In the genomic region with DNA sequence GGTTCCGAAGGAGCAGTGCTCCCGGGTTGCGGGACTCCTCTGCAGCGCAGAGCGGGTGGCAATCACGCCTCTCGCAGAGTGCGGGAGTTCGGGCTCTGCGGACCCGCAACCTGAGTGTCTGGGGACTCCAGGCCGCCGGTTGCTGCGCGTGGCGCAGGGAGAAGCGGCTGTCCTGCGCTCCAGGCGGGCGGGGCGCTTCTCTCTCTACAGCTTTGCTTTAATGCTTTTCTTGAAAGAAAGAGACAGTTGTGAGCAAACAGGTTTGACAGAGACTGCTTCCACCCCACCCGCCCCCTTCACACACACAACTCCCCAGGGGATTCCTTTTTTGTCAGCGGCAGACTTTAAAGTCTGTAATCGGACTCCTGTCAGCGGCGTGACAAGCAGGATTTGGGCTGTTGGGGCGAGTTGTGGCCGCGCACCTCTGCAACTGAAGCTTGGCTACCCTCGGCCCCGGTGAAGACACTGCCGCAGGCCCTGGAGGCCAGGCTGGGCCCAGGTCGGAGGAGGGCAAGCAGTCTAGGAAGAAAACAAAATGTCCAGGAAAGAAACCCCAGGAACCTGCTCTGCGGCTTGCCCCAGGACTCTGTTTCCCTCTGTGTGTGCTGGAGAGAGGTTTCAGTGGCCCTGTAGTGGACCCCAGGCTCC, we compare ENCODE assay signal across 12 mouse cellular contexts. TPM values are rescaled to one million over a fixed set of nuclear protein-coding genes. Genes with fewer than 3 reads are reported as not detected.
DNase-seq lines count a peak whose midpoint lies in the region; ATAC-seq lines count a peak whose summit lies in the region.
"Had no signal": no experiment of that assay in that cellular context is flagged by ENCODE, and none has a peak within 500 bp of the region (broad histone marks: within the 10 kb centered on the region; RNA-seq: fewer than 3 reads in every experiment).

No protein-coding gene starts in this region.

- H3K9me3 ChIP-seq in heart, embryonic 11.5 days (replicated peaks; ENCODE audit: control insufficient read depth, low read length): no peaks in the 10 kb centered on the region
- H3K9me3 ChIP-seq in hindbrain, embryonic 10.5 days: no peaks in the 10 kb centered on the region
- no peaks in the 10 kb centered on the region for H3K9me3 ChIP-seq in midbrain, embryonic 14.5 days (ENCODE audit: control insufficient read depth, low read length)

- no peak overlapping the region for H3K27ac ChIP-seq in heart, embryonic 11.5 days (ENCODE audit: low read depth, low read length)
- H3K27ac ChIP-seq in hindbrain, embryonic 10.5 days: peak overlapping the region; percentile 45
- H3K27ac ChIP-seq in midbrain, embryonic 14.5 days (replicated peaks; ENCODE audit: low read depth, low read length): peak overlapping the region; percentile 91

- peaks cover 94% of the 10 kb centered on the region for H3K27me3 ChIP-seq in heart, embryonic 11.5 days (ENCODE audit: control insufficient read depth, insufficient read depth, low read length)
- H3K27me3 ChIP-seq in hindbrain, embryonic 10.5 days (ENCODE audit: insufficient read depth, poor library complexity, severe bottlenecking): peaks cover 100% of the 10 kb centered on the region
- H3K27me3 ChIP-seq in midbrain, embryonic 14.5 days (ENCODE audit: control insufficient read depth, insufficient read depth, low read length): peaks cover 76% of the 10 kb centered on the region

- H3K4me3 ChIP-seq in heart, embryonic 11.5 days (ENCODE audit: low read depth, low read length): no peak overlapping the region
- H3K4me3 ChIP-seq in hindbrain, embryonic 10.5 days: peak overlapping the region; percentile 42
- H3K4me3 ChIP-seq in midbrain, embryonic 14.5 days (replicated peaks; ENCODE audit: low read depth, low read length): peak overlapping the region; percentile 41

- ATAC-seq in heart, embryonic 11.5 days (replicated peaks; ENCODE audit: insufficient number of reproducible peaks, low FRiP score, low TSS enrichment): no peak
- no peak for ATAC-seq in midbrain, embryonic 14.5 days (ENCODE audit: low FRiP score, low TSS enrichment)

- H3K4me2 ChIP-seq in heart, embryonic 11.5 days: peak overlapping the region; percentile 33; the same call in 1 of the 2 replicates
- peak overlapping the region; percentile 54 for H3K4me2 ChIP-seq in midbrain, embryonic 14.5 days (ENCODE audit: low read length)

- no peak for DNase-seq in heart, adult 18-20 months
- peak; percentile 69 for DNase-seq in ES-CJ7 (ENCODE audit: low read depth, low spot score)
- DNase-seq in hindbrain, embryonic 10.5 days (ENCODE audit: low spot score): peak; percentile 71
- DNase-seq in midbrain, embryonic 14.5 days: peak; percentile 69
- no peak for DNase-seq in cerebellum, adult 11-12 months
- no peak for DNase-seq in testis, postnatal 10 days (ENCODE audit: low spot score)
- DNase-seq in right cerebral cortex, postnatal 10 days (ENCODE audit: low spot score in 2 of 2): no peak
- DNase-seq: gastrocnemius, postnatal 25 days had no signal

- H3K9ac ChIP-seq in heart, embryonic 11.5 days (ENCODE audit: low read depth, low read length): no peak overlapping the region
- peak overlapping the region; percentile 68 for H3K9ac ChIP-seq in midbrain, embryonic 14.5 days (replicated peaks; ENCODE audit: low read length)

- no peaks in the 10 kb centered on the region for H3K36me3 ChIP-seq in heart, embryonic 11.5 days (ENCODE audit: control insufficient read depth, insufficient read depth, low read length)
- H3K36me3 ChIP-seq in hindbrain, embryonic 10.5 days: no peaks in the 10 kb centered on the region
- no peaks in the 10 kb centered on the region for H3K36me3 ChIP-seq in midbrain, embryonic 14.5 days (ENCODE audit: control insufficient read depth, insufficient read depth, low read length)

- WGBS in heart, embryonic 11.5 days (ENCODE audit: insufficient replicate concordance): under 1% methylated on average over 34 of the region's 34 CpGs
- under 1% methylated on average over 34 of the region's 34 CpGs for WGBS in hindbrain, embryonic 10.5 days
- under 1% methylated on average over 34 of the region's 34 CpGs for WGBS in midbrain, embryonic 14.5 days

- H3K4me1 ChIP-seq in heart, embryonic 11.5 days (ENCODE audit: control insufficient read depth, insufficient read depth, low read length): 0 out of 2 replicates have a peak, but pooled peaks cover 3% of the 10 kb centered on the region
- H3K4me1 ChIP-seq in hindbrain, embryonic 10.5 days (replicated peaks): peaks cover 73% of the 10 kb centered on the region
- H3K4me1 ChIP-seq in midbrain, embryonic 14.5 days (ENCODE audit: control insufficient read depth, insufficient read depth, low read length): peaks cover 23% of the 10 kb centered on the region

RNA-seq across cellular contexts. Expression of gene Sox14, which starts 4.3 kb away (rescaled TPM):
- not detected in 2 replicates for polyA plus RNA-seq in heart, embryonic 11.5 days (2014; fragmentation: Nextera tagmentation; extraction: Ambion mirVana)
- total RNA-seq in heart, adult 18-20 months (2021): not detected
- 1.4 and 3.3 TPM in 2 replicates for polyA plus RNA-seq in hindbrain, embryonic 10.5 days (2016; fragmentation: Nextera tagmentation; extraction: Ambion mirVana)
- polyA plus RNA-seq in midbrain, embryonic 14.5 days (2014; fragmentation: Nextera tagmentation; extraction: Ambion mirVana): 94.9 TPM in 2 replicates
- total RNA-seq: gastrocnemius, postnatal 25 days had no signal
- polyA plus RNA-seq: C2C12; liver, embryonic 16.5 days; stomach, embryonic 14.5 days had no signal

Comparison
In these comparisons a context has a peak if more than half of its experiments do, and no peak if none do; other contexts are left out.
1. DNase-seq: peak in ES-CJ7 (single experiment), hindbrain, embryonic 10.5 days (single experiment) and midbrain, embryonic 14.5 days (single experiment); none in heart, adult 18-20 months (0 of 2), cerebellum, adult 11-12 months (single experiment), testis, postnatal 10 days (single experiment) and right cerebral cortex, postnatal 10 days (0 of 2).
2. RNA of gene Sox14, which starts 4.3 kb away (polyA plus RNA-seq): 94.9 TPM in midbrain, embryonic 14.5 days; 1.4 to 3.3 TPM in hindbrain, embryonic 10.5 days and not detected in heart, embryonic 11.5 days; every median in the first group is over 10 times any median in the second.